Mouse (Mus musculus): ENCODE results near the gene Lrguk.

DNA sequence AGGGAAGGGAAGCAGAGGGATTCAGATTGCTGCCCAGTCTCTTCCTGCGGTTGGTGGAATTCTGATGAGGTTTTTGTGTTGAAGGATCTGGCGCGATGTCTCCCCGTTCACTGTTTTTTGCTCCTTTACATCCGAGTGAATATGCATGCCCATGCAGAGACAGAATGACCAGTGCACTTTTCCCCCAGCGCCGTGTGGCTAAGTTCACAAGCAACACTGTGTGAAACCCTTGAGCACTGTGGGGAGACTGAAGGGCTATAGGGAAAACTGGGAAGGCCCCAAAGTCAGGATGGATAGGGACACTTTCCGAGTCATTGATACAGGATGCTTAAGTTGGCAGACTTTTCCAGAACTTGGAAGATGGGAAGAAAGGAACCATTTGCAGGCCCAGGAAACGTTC is 103.1 kb downstream of the Lrguk start:
- no peak for TF ChIP-seq CTCF (IDR thresholded peaks at IDR 0.05; ENCODE audit: low read depth)
- no peak for TF ChIP-seq EP300 (IDR thresholded peaks at IDR 0.05; ENCODE audit: low read depth)
